ENCODE assay signal across 12 mouse cellular contexts in the genomic region with DNA sequence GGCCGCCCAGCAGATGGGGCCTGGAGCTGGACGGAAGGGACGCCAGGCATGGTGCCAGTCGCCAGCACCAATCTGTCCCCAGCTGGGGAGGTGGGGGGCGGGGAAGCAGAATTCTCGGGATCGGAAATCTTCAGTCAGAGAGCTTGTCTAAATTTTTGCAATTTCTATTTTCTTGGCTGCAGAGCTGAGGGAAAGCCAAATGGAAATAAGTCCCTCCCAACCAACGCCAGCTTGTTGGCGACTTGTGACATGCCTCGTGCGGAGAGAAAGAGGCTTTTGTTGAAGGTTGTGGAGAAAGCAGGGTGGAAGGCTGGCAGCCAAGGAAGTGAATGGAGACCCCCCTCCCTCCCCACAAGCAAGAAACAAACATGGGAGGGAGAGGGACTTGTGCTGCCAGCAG.
DNase-seq lines count a peak whose midpoint lies in the region; ATAC-seq and TF ChIP-seq lines count a peak whose summit lies in the region.
"Had no signal": no experiment of that assay in that cellular context is flagged by ENCODE, and none has a peak within 500 bp of the region (broad histone marks: within the 10 kb centered on the region; RNA-seq: fewer than 3 reads in every experiment).

No protein-coding gene starts in this region.

- H3K36me3 ChIP-seq in forebrain, embryonic 13.5 days (ENCODE audit: poor library complexity, severe bottlenecking): no peaks in the 10 kb centered on the region
- no peaks in the 10 kb centered on the region for H3K36me3 ChIP-seq in forebrain, embryonic 12.5 days (replicated peaks)
- H3K36me3 ChIP-seq in hindbrain, postnatal 0 days (ENCODE audit: insufficient read depth, low read length): no peaks in the 10 kb centered on the region
- no peaks in the 10 kb centered on the region for H3K36me3 ChIP-seq in midbrain, embryonic 16.5 days (ENCODE audit: control insufficient read depth, insufficient read depth, low read length)
- H3K36me3 ChIP-seq: heart, embryonic 13.5 days; liver, embryonic 13.5 days had no signal

- no peaks in the 10 kb centered on the region; the same call in 1 of the 2 replicates for H3K9me3 ChIP-seq in forebrain, embryonic 13.5 days (replicated peaks)
- no peaks in the 10 kb centered on the region for H3K9me3 ChIP-seq in forebrain, embryonic 12.5 days
- no peaks in the 10 kb centered on the region for H3K9me3 ChIP-seq in hindbrain, postnatal 0 days (ENCODE audit: low read length)
- H3K9me3 ChIP-seq in midbrain, embryonic 16.5 days (replicated peaks; ENCODE audit: control insufficient read depth, low read length, poor library complexity, severe bottlenecking): 0 out of 2 replicates have a peak, but pooled peaks cover 2% of the 10 kb centered on the region
- H3K9me3 ChIP-seq: heart, embryonic 13.5 days; liver, embryonic 13.5 days had no signal

- peaks cover 44% of the 10 kb centered on the region for H3K4me1 ChIP-seq in forebrain, embryonic 13.5 days
- peaks cover 32% of the 10 kb centered on the region for H3K4me1 ChIP-seq in forebrain, embryonic 12.5 days
- H3K4me1 ChIP-seq in hindbrain, postnatal 0 days (ENCODE audit: insufficient read depth, low read length): peaks cover 14% of the 10 kb centered on the region; the same call in 1 of the 2 replicates
- peaks cover 20% of the 10 kb centered on the region for H3K4me1 ChIP-seq in midbrain, embryonic 16.5 days (ENCODE audit: control insufficient read depth, insufficient read depth, low read length)
- H3K4me1 ChIP-seq: liver, embryonic 13.5 days had no signal

- peak; percentile 66 for DNase-seq in Muller cell, postnatal 12 days (ENCODE audit: inconsistent ontology term)
- peak; percentile 79 for DNase-seq in hindbrain, postnatal 0 days (ENCODE audit: low spot score)
- DNase-seq in B cell, adult 2 months: no peak
- no peak for DNase-seq in heart, postnatal 25 days (ENCODE audit: low spot score)
- DNase-seq: cerebellum, adult 11 months; kidney, postnatal 25 days; liver, embryonic 13.5 days had no signal

- H3K27ac ChIP-seq in forebrain, embryonic 13.5 days: peak overlapping the region; percentile 82
- no peak overlapping the region for H3K27ac ChIP-seq in forebrain, embryonic 12.5 days
- H3K27ac ChIP-seq in hindbrain, postnatal 0 days: peak overlapping the region; percentile 65
- peak overlapping the region; percentile 58 for H3K27ac ChIP-seq in midbrain, embryonic 16.5 days (ENCODE audit: low read length)
- H3K27ac ChIP-seq: heart, embryonic 13.5 days; liver, embryonic 13.5 days had no signal

- 38% methylated on average over 11 of the region's 11 CpGs for WGBS in forebrain, embryonic 13.5 days
- WGBS in forebrain, embryonic 12.5 days: 64% methylated on average over 11 of the region's 11 CpGs
- WGBS in hindbrain, postnatal 0 days: 36% methylated on average over 11 of the region's 11 CpGs
- 61% methylated on average over 11 of the region's 11 CpGs for WGBS in midbrain, embryonic 16.5 days

- H3K9ac ChIP-seq in forebrain, embryonic 13.5 days: no peak overlapping the region
- H3K9ac ChIP-seq in forebrain, embryonic 12.5 days: no peak overlapping the region
- no peak overlapping the region for H3K9ac ChIP-seq in hindbrain, postnatal 0 days (replicated peaks; ENCODE audit: low read length)
- no peak overlapping the region; the same call in 1 of the 2 replicates for H3K9ac ChIP-seq in midbrain, embryonic 16.5 days (ENCODE audit: low read depth, low read length)
- H3K9ac ChIP-seq: heart, embryonic 13.5 days; liver, embryonic 13.5 days had no signal

- TF ChIP-seq CTCF in hindbrain, postnatal 0 days (IDR thresholded peaks at IDR 0.05; ENCODE audit: low read depth): no peak

- H3K4me2 ChIP-seq in forebrain, embryonic 13.5 days: no peak overlapping the region; the same call in 1 of the 2 replicates
- no peak overlapping the region for H3K4me2 ChIP-seq in forebrain, embryonic 12.5 days
- peak overlapping the region; percentile 28; the same call in 1 of the 2 replicates for H3K4me2 ChIP-seq in hindbrain, postnatal 0 days (ENCODE audit: low read depth, low read length)
- no peak overlapping the region for H3K4me2 ChIP-seq in midbrain, embryonic 16.5 days (ENCODE audit: low read length)
- H3K4me2 ChIP-seq: heart, embryonic 13.5 days; liver, embryonic 13.5 days had no signal

- intact Hi-C loops in heart, postnatal 25 days (cut with DNase I): no loop called here

- ATAC-seq in forebrain, embryonic 13.5 days: peak; percentile 43
- no peak for ATAC-seq in forebrain, embryonic 12.5 days (ENCODE audit: low FRiP score)
- peak; percentile 68 for ATAC-seq in hindbrain, postnatal 0 days
- no peak for ATAC-seq in midbrain, embryonic 16.5 days
- no peak for ATAC-seq in erythroid progenitor cell, adult 5-6 weeks (replicated peaks; ENCODE audit: low FRiP score, poor library complexity, severe bottlenecking)

- H3K4me3 ChIP-seq in forebrain, embryonic 13.5 days: no peak overlapping the region
- H3K4me3 ChIP-seq in forebrain, embryonic 12.5 days (replicated peaks): no peak overlapping the region
- H3K4me3 ChIP-seq in hindbrain, postnatal 0 days (ENCODE audit: low read length): no peak overlapping the region
- H3K4me3 ChIP-seq in midbrain, embryonic 16.5 days (ENCODE audit: low read depth, low read length): no peak overlapping the region
- H3K4me3 ChIP-seq: heart, embryonic 13.5 days; liver, embryonic 13.5 days had no signal

- H3K27me3 ChIP-seq in forebrain, embryonic 13.5 days: no peaks in the 10 kb centered on the region
- peaks cover 19% of the 10 kb centered on the region; the same call in 1 of the 2 replicates for H3K27me3 ChIP-seq in forebrain, embryonic 12.5 days
- no peaks in the 10 kb centered on the region for H3K27me3 ChIP-seq in hindbrain, postnatal 0 days (ENCODE audit: insufficient read depth, low read length)
- 0 out of 2 replicates have a peak, but pooled peaks cover 4% of the 10 kb centered on the region for H3K27me3 ChIP-seq in midbrain, embryonic 16.5 days (ENCODE audit: control insufficient read depth, insufficient read depth, low read depth, low read length)

Comparison
In these comparisons a context has a peak if more than half of its experiments do, and no peak if none do; other contexts are left out.
1. ATAC-seq: peak in forebrain, embryonic 13.5 days (single experiment) and hindbrain, postnatal 0 days (single experiment); none in forebrain, embryonic 12.5 days (single experiment), midbrain, embryonic 16.5 days (single experiment) and erythroid progenitor cell, adult 5-6 weeks (single experiment).
2. DNase-seq: peak in Muller cell, postnatal 12 days (single experiment) and hindbrain, postnatal 0 days (single experiment); none in B cell, adult 2 months (0 of 2) and heart, postnatal 25 days (single experiment).